Mouse (Mus musculus) megakaryocyte-erythroid progenitor cell, adult 5-6 weeks (primary cell): ENCODE measurements around the gene Tmem209. TPM values are rescaled to one million over a fixed set of nuclear protein-coding genes. Genes with fewer than 3 reads are reported as not detected.

Experiments used
- total RNA-seq, 2 experiments: library from RNA; stranded (forward) in 1 of 2; stranded (reverse) in 1 of 2; fragments of 200-1000, 215-1000 nt in 1 of 2; fragments of >200 nt in 1 of 2; fragmentation: Nextera tagmentation in 1 of 2; gene quantifications; 2 replicates each; pipeline ENCODE4 v1.2.3; 2014 to 2017

Tmem209 gene
- total RNA-seq, 2 experiments from 2014 or later = 35.8 to 62.6 TPM

Other genes starting within 250 kb of the Tmem209 start
- 6.0 and 8.5 TPM in 2 replicates for gene Ube2h, start 205.2 kb downstream of the Tmem209 start, total RNA-seq (2014; fragmentation: Nextera tagmentation)
- 8.7 and 8.9 TPM in 2 replicates for gene Ube2h, start 205.2 kb downstream of the Tmem209 start, total RNA-seq (2017)
- 28.3 and 46.1 TPM in 2 replicates for gene Zc3hc1, start 118.8 kb downstream of the Tmem209 start, total RNA-seq (2014; fragmentation: Nextera tagmentation)
- 41.6 and 50.0 TPM in 2 replicates for gene Zc3hc1, start 118.8 kb downstream of the Tmem209 start, total RNA-seq (2017)
- gene Klhdc10, start 107.9 kb downstream of the Tmem209 start, total RNA-seq (2014; fragmentation: Nextera tagmentation) = 27.3 and 29.0 TPM in 2 replicates
- 45.0 and 48.6 TPM in 2 replicates for gene Klhdc10, start 107.9 kb downstream of the Tmem209 start, total RNA-seq (2017)
- gene Ssmem1, start 66 bp upstream of the Tmem209 start, total RNA-seq (2014; fragmentation: Nextera tagmentation) = not detected in 2 replicates
- gene Ssmem1, start 66 bp upstream of the Tmem209 start, total RNA-seq (2017) = not detected in 2 replicates
- gene Cpa2, start 31.8 kb upstream of the Tmem209 start, total RNA-seq (2014; fragmentation: Nextera tagmentation) = not detected in 2 replicates
- gene Cpa2, start 31.8 kb upstream of the Tmem209 start, total RNA-seq (2017) = not detected in 2 replicates
- gene Cpa4, start 58.6 kb upstream of the Tmem209 start, total RNA-seq (2014; fragmentation: Nextera tagmentation) = not detected in 2 replicates
- gene Cpa4, start 58.6 kb upstream of the Tmem209 start, total RNA-seq (2017) = not detected in 2 replicates
- not detected in 2 replicates for gene Cpa5, start 101.2 kb upstream of the Tmem209 start, total RNA-seq (2014; fragmentation: Nextera tagmentation)
- gene Cpa5, start 101.2 kb upstream of the Tmem209 start, total RNA-seq (2017) = not detected in 2 replicates
- not detected in 2 replicates for gene Cpa1, start 129.4 kb upstream of the Tmem209 start, total RNA-seq (2014; fragmentation: Nextera tagmentation)
- not detected in 2 replicates for gene Cpa1, start 129.4 kb upstream of the Tmem209 start, total RNA-seq (2017)
- gene Cep41, start 184.0 kb upstream of the Tmem209 start, total RNA-seq (2014; fragmentation: Nextera tagmentation) = 17.9 and 22.2 TPM in 2 replicates
- 11.7 and 12.0 TPM in 2 replicates for gene Cep41, start 184.0 kb upstream of the Tmem209 start, total RNA-seq (2017)
- not detected in 2 replicates for gene Mest, start 213.8 kb upstream of the Tmem209 start, total RNA-seq (2014; fragmentation: Nextera tagmentation)
- gene Mest, start 213.8 kb upstream of the Tmem209 start, total RNA-seq (2017) = 0.94 TPM in 1 of 2 replicates, not detected in the other